Mouse (Mus musculus) mouse embryonic stem cell (cell line): ENCODE data around the gene Akap9.
"Not testable (repeated sequence)": the region's sequence is repeated elsewhere in the genome, so short reads cannot be mapped to it uniquely, and the experiment has no call there.

Experiments
- in situ Hi-C, 2 experiments: fragments of 300-500 bp; cut with MboI; formaldehyde crosslinking; loops; 1 replicate in 1 of 2; 3 replicates in 1 of 2; pipeline ENCODE4 v1.14.3; 2019 to 2020; ENCODE audit warnings: low sequenced_read_pairs in 2 of 2, low pct_unique_long_range_greater_than_20kb in 1 of 2, mixed read lengths in 1 of 2; ENCODE audit not compliant: unreplicated experiment in 1 of 2

Gene Akap9

GRCm38 (mm10) chr5:3927801-3928689 is at the start of gene Akap9:
TSS of gene Akap9 (plus strand) at chr5:3928054.
- in situ Hi-C loops: no loop called here

GRCm38 (mm10) chr5:3886862-3887261 is 41.0 kb upstream of the Akap9 start:
- in situ Hi-C loops: not testable (repeated sequence)

GRCm38 (mm10) chr5:3889201-3889600 is 38.7 kb upstream of the Akap9 start:
- in situ Hi-C loops: no loop called here

GRCm38 (mm10) chr5:3893459-3894293 is 34.2 kb upstream of the Akap9 start, which contains the start of gene Mterf1a:
TSS of gene Mterf1a (minus strand) at chr5:3893933.
- in situ Hi-C loops: not testable (repeated sequence)

- in situ Hi-C loops: not testable (repeated sequence)
These were observed 33.6 kb upstream of the Akap9 start for GRCm38 (mm10) chr5:3894294-3894619.

- in situ Hi-C loops: no loop called here
These were observed 22.4 kb upstream of the Akap9 start for GRCm38 (mm10) chr5:3905471-3905870.

GRCm38 (mm10) chr5:3922350-3922749 is 5.5 kb upstream of the Akap9 start:
- in situ Hi-C loops: no loop called here

- in situ Hi-C loops: no loop called here
These were observed 1.2 kb upstream of the Akap9 start for GRCm38 (mm10) chr5:3926666-3927065.

- in situ Hi-C loops: no loop called here
These were observed 814 bp downstream of the Akap9 start for GRCm38 (mm10) chr5:3928690-3929046.

GRCm38 (mm10) chr5:3930760-3931159 is 2.9 kb downstream of the Akap9 start:
- in situ Hi-C loops: no loop called here

GRCm38 (mm10) chr5:3931636-3932035 is 3.8 kb downstream of the Akap9 start:
- in situ Hi-C loops: no loop called here

GRCm38 (mm10) chr5:3933551-3933950 is 5.7 kb downstream of the Akap9 start:
- in situ Hi-C loops: no loop called here

- in situ Hi-C loops: no loop called here
These were observed 7.4 kb downstream of the Akap9 start for GRCm38 (mm10) chr5:3935266-3935665.

GRCm38 (mm10) chr5:3935778-3936554 is 8.1 kb downstream of the Akap9 start:
- in situ Hi-C loops: no loop called here

GRCm38 (mm10) chr5:3938905-3939304 is 11.1 kb downstream of the Akap9 start:
- in situ Hi-C loops: no loop called here

GRCm38 (mm10) chr5:3939335-3939734 is 11.5 kb downstream of the Akap9 start:
- in situ Hi-C loops: no loop called here

- in situ Hi-C loops: no loop called here
These were observed 13.4 kb downstream of the Akap9 start for GRCm38 (mm10) chr5:3941240-3941639.

- in situ Hi-C loops: not testable (repeated sequence)
These were observed 15.3 kb downstream of the Akap9 start for GRCm38 (mm10) chr5:3943169-3943568.

- in situ Hi-C loops: no loop called here
These were observed 24.6 kb downstream of the Akap9 start for GRCm38 (mm10) chr5:3952498-3952897.
